Mouse (Mus musculus) heart, adult 2 months (tissue): ENCODE measurements at regions not wholly inside any gene's neighbourhood (a gene's known extent, or its start where the extent isn't known, plus 50 kb on each side); places are given as distances from the start of the nearest gene placed in this dataset.

ENCODE experiments used
- DNase-seq, 2 experiments: peaks; one replicate each; pipeline ENCODE4 v3.0.0; 2021
- H3K27ac ChIP-seq: fragments of 200-600 bp; 2 replicates; pipeline ENCODE4 v1.8.1; 2022
- H3K27me3 ChIP-seq: fragments of 200-500 bp; 2 replicates; pipeline ENCODE4 v1.6.1; 2012; ENCODE audit warnings: mild to moderate bottlenecking, low read length, inconsistent platforms, mixed read lengths; ENCODE audit not compliant: control insufficient read depth, insufficient read depth
- H3K36me3 ChIP-seq: fragments of 200-500 bp; 2 replicates; pipeline ENCODE4 v1.6.1; 2012; ENCODE audit warnings: low read length, inconsistent platforms; ENCODE audit not compliant: control insufficient read depth, insufficient read depth
- H3K4me1 ChIP-seq: fragments of 200-500 bp; 2 replicates; pipeline ENCODE4 v1.6.1; 2011; ENCODE audit warnings: low read length; ENCODE audit not compliant: control insufficient read depth, insufficient read depth
- H3K4me3 ChIP-seq: fragments of 200-600 bp; 2 replicates; pipeline ENCODE4 v1.8.1; 2022
- H3K79me2 ChIP-seq: fragments of 200-500 bp; replicated peaks from 2 replicates; pipeline ENCODE4 v1.6.1; 2012; ENCODE audit warnings: mild to moderate bottlenecking, inconsistent platforms, low read length, moderate library complexity, mixed read lengths; ENCODE audit not compliant: control insufficient read depth, insufficient read depth
- H3K9ac ChIP-seq: fragments of 200-500 bp; 2 replicates; pipeline ENCODE4 v1.6.1; 2012; ENCODE audit warnings: low read depth, mild to moderate bottlenecking, control low read depth, inconsistent platforms, low read length, mixed read lengths
- CTCF ChIP-seq: fragments of 200-600 bp; IDR thresholded peaks from 2 replicates; pipeline ENCODE4 v1.8.1; 2022; ENCODE audit warnings: antibody characterized with exemption, mild to moderate bottlenecking, moderate library complexity
- EP300 ChIP-seq: fragments of 200-500 bp; IDR thresholded peaks from 2 replicates; pipeline ENCODE4 v1.6.1; 2011; ENCODE audit warnings: low read depth, low read length, control low read depth; ENCODE audit not compliant: insufficient read depth
- POLR2A ChIP-seq: fragments of 200-500 bp; IDR thresholded peaks from 2 replicates; pipeline ENCODE4 v1.6.1; 2011; ENCODE audit warnings: mild to moderate bottlenecking, low read depth, low read length, control low read depth; ENCODE audit not compliant: insufficient read depth
- WGBS: fragments of 180-500 bp; shearing (Covaris S2); methylation state at CpG from one replicate; pipeline ENCODE4 v1.1.7; 2018; 5-methylcytosine and 5-hydroxymethylcytosine counted together
- intact Hi-C: fragments of 180-260 bp; cut with DNase I; formaldehyde crosslinking; loops from one replicate; pipeline ENCODE4 v1.15.1; 2025

- 89% methylated on average over 10 of the region's 10 CpGs for WGBS
- no peak overlapping the region for H3K4me3 ChIP-seq
- H3K79me2 ChIP-seq, result no peaks in the 10 kb centered on the region
- no peak overlapping the region for H3K9ac ChIP-seq
- H3K27me3 ChIP-seq, result no peaks in the 10 kb centered on the region
- no peak for TF ChIP-seq CTCF
- TF ChIP-seq POLR2A, result no peak
- no peak for TF ChIP-seq EP300
- H3K27ac ChIP-seq, result no peak overlapping the region
- H3K4me1 ChIP-seq, result no peaks in the 10 kb centered on the region
- intact Hi-C loops, result no loop called here
- no peak for DNase-seq
- H3K36me3 ChIP-seq, result no peaks in the 10 kb centered on the region
Observed at GRCm38 (mm10) chr11:93736618-93737017, 148.9 kb downstream of the Utp18 start.

DNA sequence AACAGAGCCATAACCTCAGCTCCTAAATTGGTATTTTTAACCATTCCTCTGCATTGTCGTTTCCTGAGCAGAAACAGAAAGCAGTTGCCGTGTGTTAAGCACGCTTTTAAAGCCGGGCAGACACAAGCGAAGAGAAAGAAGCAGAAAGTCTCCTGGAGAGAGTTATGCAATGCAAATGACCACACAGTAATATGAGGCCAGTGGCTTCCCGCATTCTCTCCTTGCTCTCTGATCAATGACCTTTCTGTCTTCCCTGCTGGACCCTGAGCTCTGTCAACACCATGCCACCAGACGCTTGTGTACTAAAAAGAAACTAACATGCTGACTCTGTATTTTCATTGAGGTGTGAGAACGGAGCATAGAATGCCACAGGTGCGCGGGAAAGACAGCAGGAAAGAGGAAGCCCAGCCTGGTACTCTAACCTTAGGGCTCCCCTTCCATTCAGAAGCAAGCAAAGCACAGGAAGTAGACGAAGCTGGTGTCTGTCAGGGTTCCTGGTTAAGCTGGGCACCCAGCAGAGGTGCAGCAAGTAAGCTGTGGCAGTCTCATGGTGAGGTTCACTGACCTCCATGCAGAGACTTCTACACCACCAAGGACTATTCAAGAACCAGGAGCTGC, 151.9 kb downstream of the Utp18 start:
- Histone ChIP-seq H3K36me3 (no peaks in the 10 kb centered on the region), H3K27ac (no peak overlapping the region), H3K4me3 (no peak overlapping the region), H3K27me3 (no peaks in the 10 kb centered on the region), H3K9ac (no peak overlapping the region), H3K4me1 (no peaks in the 10 kb centered on the region), H3K79me2 (no peaks in the 10 kb centered on the region)
- TF ChIP-seq EP300 (no peak), POLR2A (no peak), CTCF (no peak)
- 47% methylated on average over 11 of the region's 11 CpGs for WGBS
- intact Hi-C loops, result no loop called here
- DNase-seq, result no peak

GRCm38 (mm10) chr11:93729119-93729518, 156.4 kb downstream of the Utp18 start:
- no peak overlapping the region for H3K4me3 ChIP-seq
- no peak for DNase-seq
- no peak overlapping the region for H3K9ac ChIP-seq
- intact Hi-C loops, result no loop called here
- no peaks in the 10 kb centered on the region for H3K79me2 ChIP-seq
- H3K27ac ChIP-seq, result no peak overlapping the region
- 85% methylated on average over 9 of the region's 9 CpGs for WGBS
- TF ChIP-seq CTCF, result no peak
- no peak for TF ChIP-seq POLR2A
- no peak for TF ChIP-seq EP300
- H3K27me3 ChIP-seq, result no peaks in the 10 kb centered on the region
- H3K36me3 ChIP-seq, result no peaks in the 10 kb centered on the region
- H3K4me1 ChIP-seq, result no peaks in the 10 kb centered on the region

DNA sequence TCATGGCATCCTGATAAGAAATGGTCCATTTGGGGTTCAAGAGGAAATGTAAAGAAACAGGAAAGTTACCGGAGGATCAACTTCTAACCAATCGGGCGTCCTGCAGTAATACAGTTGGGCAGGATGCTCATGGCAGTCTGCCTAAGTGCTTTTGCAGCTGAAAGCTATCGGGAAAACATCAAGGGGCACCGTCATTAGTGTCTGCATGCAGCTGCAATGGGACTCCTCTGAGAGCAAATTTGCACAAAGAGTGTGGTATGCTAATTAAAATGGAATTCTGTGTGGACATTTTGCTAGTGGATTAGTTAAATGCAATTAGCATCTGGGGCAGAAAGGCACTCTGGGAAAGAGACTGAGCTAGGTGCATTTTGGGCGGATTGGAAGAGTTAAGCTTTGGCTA, 160.3 kb downstream of the Utp18 start:
- 68% methylated on average over 6 of the region's 6 CpGs for WGBS
- H3K4me3 ChIP-seq, result no peak overlapping the region
- H3K27ac ChIP-seq, result no peak overlapping the region
- H3K9ac ChIP-seq, result no peak overlapping the region
- TF ChIP-seq EP300, result no peak
- no peak for TF ChIP-seq POLR2A
- no peak for TF ChIP-seq CTCF
- intact Hi-C loops, result no loop called here
- H3K36me3 ChIP-seq, result no peaks in the 10 kb centered on the region
- no peaks in the 10 kb centered on the region for H3K4me1 ChIP-seq
- H3K79me2 ChIP-seq, result no peaks in the 10 kb centered on the region
- DNase-seq, result no peak
- no peaks in the 10 kb centered on the region for H3K27me3 ChIP-seq

GRCm38 (mm10) chr11:93719141-93719540, 166.4 kb downstream of the Utp18 start:
- H3K4me3 ChIP-seq, result no peak overlapping the region
- no peaks in the 10 kb centered on the region for H3K4me1 ChIP-seq
- H3K36me3 ChIP-seq, result no peaks in the 10 kb centered on the region
- no peaks in the 10 kb centered on the region for H3K27me3 ChIP-seq
- no peaks in the 10 kb centered on the region for H3K79me2 ChIP-seq
- 88% methylated on average over 2 of the region's 2 CpGs for WGBS
- TF ChIP-seq POLR2A (no peak), CTCF (no peak), EP300 (no peak)
- H3K27ac ChIP-seq, result no peak overlapping the region
- intact Hi-C loops, result no loop called here
- no peak for DNase-seq
- no peak overlapping the region for H3K9ac ChIP-seq

DNA sequence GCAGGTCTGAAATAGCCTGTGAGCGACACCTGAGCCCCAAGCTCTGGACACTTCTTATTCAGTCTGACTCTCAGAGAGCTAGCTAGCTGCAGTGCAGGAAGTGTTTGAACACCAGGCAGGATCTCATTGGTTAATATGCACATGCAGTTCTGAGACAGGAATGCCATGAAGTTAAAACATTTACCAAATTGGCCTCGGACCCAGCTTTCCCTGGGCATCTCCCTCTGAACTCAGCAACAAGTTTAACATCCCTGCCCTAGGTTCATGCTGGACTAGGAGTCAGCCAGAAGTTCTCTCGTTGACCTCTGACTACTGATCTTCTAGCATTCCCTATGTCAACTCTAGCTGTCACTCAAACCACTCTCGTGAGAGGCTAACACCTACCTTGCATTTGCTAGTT, 175.9 kb downstream of the Utp18 start:
- H3K27me3 ChIP-seq, result no peaks in the 10 kb centered on the region
- no peak for DNase-seq
- H3K79me2 ChIP-seq, result no peaks in the 10 kb centered on the region
- no peak overlapping the region for H3K4me3 ChIP-seq
- intact Hi-C loops, result no loop called here
- no peaks in the 10 kb centered on the region for H3K4me1 ChIP-seq
- no peaks in the 10 kb centered on the region for H3K36me3 ChIP-seq
- 55% methylated on average over 4 of the region's 4 CpGs for WGBS
- no peak overlapping the region for H3K9ac ChIP-seq
- TF ChIP-seq POLR2A, result no peak
- TF ChIP-seq EP300, result no peak
- no peak for TF ChIP-seq CTCF
- H3K27ac ChIP-seq, result no peak overlapping the region
